Mouse (Mus musculus): ENCODE data around the gene Cacna1c.

Cacna1c gene

GRCm38 (mm10) chr6:119088381-119088780 lies 107.8 kb downstream of the Cacna1c start:
- DNase-seq = peak in 1 of 2 experiments; percentile 57

GRCm38 (mm10) chr6:119087919-119088318 lies 108.3 kb downstream of the Cacna1c start:
- DNase-seq = no peak

GRCm38 (mm10) chr6:119085789-119086188 lies 110.4 kb downstream of the Cacna1c start:
- no peak for DNase-seq

DNA sequence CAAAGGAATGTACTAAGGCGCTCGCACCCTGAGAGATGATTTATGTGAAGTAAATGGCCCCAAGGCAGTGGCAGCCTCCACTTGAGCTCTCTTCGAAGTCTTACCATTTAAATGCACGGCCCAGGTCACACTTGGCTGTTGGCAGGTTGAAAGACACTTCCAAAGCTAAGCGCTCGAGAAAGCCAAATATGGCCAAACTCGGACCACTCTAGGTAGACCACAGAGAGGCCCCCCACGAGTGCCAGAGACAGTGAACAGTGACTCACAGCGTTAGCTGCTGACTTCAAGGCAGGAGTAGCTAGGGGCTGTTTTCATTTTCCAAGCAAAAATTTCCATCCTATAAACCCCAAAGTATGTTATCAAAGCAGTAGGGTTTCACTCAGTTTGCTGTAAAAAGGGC lies 111.7 kb downstream of the Cacna1c start:
- no peak for DNase-seq

- DNase-seq = no peak
Measured at GRCm38 (mm10) chr6:119083559-119083958, 112.7 kb downstream of the Cacna1c start.

- DNase-seq = no peak
Measured at GRCm38 (mm10) chr6:119082662-119083061, 113.6 kb downstream of the Cacna1c start.

DNA sequence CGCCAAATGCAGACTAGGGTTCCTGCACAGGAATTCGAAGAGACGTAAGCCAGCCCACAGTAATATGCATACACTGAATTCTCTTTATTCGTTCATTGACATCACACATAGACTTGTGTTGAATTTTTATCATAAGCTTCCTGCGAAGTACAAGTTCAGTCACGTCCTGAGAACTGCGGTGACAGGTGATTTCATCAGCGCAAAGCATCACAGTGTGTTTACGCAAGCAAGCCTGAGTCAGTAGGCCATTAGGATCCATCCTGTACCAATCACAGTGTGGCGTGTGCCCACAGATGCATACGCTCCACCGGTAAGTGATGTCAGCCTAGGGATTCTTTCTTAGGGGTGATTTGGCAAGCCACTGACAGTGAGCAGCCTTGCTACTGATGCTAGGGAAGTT lies 114.6 kb downstream of the Cacna1c start:
- no peak for DNase-seq

GRCm38 (mm10) chr6:119079626-119080025 lies 116.6 kb downstream of the Cacna1c start:
- DNase-seq = no peak

DNA sequence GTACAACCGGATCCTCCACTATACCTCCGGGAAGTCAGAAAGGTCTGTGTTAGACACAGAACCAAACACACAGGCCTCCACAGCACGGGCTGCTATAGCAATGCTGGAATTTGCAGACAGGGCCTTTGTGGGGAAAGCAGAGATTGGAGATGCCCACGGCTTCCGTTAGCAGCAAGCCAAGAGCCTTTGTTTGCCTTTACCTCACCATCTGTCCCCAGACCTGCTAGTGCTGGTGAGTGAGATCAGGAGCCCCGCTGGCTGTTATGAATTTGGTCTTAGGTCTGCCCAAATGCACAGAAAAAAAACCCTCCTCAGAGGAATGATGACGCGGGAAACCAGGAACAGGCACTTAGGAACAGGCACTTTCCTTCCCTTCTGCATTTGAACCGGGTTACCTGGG lies 117.3 kb downstream of the Cacna1c start:
- no peak for DNase-seq

GRCm38 (mm10) chr6:119077231-119077630 lies 119.0 kb downstream of the Cacna1c start:
- no peak for DNase-seq

DNA sequence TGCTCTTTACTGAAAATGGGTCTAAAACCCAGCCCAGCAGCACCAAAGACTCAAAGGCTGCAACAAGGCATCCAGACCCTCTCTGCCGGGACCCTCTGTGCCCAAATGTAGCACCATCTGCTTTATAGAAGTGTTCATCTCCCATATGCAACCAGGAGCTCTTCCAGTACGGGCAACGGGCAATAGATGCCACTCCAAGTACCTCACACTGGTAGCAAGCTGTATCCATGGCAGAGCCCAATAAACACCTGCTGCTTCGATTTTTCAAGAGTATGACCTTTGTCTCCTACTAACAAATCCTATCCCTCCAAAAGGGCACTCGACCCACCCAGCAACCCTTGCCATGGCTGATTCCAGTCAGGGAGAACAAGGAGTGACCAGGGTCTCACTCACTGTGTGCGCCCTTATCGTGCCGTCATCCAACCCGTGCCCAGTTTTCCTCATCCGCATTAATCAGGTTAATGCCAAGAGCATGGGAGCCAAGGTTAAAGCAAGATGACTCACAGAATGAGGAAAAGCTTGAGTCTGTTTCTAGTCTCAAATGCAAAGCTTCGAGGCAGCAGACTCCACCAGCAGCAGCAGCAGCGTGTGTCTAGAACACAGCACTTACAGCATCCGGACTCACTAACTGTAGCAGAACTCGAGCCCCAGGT lies 122.7 kb downstream of the Cacna1c start:
- no peak for DNase-seq

- DNase-seq = no peak
Measured at GRCm38 (mm10) chr6:119072772-119073171, 123.4 kb downstream of the Cacna1c start.

DNA sequence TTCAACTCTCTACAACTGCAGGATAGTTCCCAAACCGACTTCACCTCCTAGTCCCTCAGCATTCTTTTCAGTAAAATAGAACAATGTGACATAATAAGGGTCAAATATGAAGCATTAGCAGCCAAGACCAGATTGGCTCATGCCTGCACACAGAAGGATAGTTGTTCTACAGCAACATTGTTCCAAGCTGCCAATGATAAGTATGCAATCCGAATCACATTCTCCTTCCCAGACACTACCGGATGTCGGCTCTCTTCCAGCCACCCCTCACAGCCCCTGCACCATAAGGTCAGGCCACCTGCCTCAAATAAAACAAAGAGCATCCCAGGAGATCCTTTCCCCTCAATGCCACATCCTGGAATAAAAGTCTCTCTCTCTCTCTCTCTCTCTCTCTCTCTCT lies 125.4 kb downstream of the Cacna1c start:
- DNase-seq = no peak

DNA sequence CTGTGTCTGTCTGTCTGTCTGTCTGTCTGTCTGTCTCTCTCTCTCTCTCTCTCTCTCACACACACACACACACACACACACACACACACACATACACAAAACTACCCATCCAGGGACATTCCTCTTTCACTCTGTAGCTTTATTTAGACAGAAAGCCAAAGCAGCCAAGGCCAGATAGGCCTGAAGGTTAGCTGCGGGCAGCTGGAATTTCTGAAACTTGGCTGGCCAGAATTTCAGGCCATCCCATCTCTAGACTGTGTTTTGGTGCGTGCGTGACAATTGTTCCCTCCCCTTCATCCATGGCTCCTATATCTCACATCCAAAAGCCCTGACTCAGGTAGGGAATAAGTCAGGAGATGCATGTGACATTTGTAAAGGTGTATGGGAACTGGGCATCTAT lies 125.9 kb downstream of the Cacna1c start:
- no peak for DNase-seq

- no peak for DNase-seq
Measured at GRCm38 (mm10) chr6:119069145-119069544, 127.1 kb downstream of the Cacna1c start.

GRCm38 (mm10) chr6:119068650-119069049 lies 127.6 kb downstream of the Cacna1c start:
- DNase-seq = no peak

- DNase-seq = no peak
Measured at GRCm38 (mm10) chr6:119064961-119065360, 131.3 kb downstream of the Cacna1c start.

GRCm38 (mm10) chr6:119064430-119064829 lies 131.8 kb downstream of the Cacna1c start:
- no peak for DNase-seq

DNA sequence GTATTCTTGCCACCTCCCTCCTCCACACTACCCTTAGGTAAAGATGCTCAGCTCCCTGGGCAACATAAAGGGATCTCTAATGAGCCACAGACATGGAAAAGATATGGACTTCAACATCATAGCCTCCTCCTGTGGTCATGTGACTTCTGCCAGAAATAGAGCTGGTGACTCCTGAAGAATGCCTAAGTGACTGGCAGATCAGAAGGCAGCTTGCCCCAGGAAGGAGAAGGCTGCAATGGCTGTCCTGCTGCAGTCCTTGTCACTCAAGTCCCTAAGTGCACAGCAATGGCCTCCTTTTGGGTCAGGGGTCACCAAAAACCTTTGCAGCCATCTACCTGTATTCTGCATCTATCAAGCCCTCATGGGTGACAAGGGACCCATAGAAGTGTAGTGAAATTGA lies 133.5 kb downstream of the Cacna1c start:
- no peak for DNase-seq

DNA sequence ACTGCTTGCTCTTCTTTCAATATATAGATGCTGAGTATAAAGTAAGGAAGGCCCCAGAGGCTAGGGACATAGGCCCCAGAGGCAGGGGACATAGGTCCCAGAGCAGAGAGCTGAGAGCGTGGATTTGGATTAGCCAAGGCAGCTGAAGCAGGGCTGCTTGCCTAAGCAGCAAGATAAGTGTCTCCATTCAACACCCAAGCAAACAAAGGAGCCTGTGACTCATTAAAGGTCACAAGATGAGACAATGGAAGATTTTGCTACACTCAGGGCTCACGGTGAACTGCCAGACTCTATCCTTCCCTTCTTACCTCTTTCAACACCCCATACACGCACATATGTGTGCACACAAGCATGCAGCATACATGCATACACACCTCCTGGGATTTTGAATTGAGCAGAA lies 137.3 kb downstream of the Cacna1c start:
- DNase-seq = no peak

GRCm38 (mm10) chr6:119058461-119058860 lies 137.8 kb downstream of the Cacna1c start:
- DNase-seq = no peak

- peak; percentile 68 to 85 for DNase-seq
Measured at GRCm38 (mm10) chr6:119057076-119057479, 139.1 kb downstream of the Cacna1c start.

DNA sequence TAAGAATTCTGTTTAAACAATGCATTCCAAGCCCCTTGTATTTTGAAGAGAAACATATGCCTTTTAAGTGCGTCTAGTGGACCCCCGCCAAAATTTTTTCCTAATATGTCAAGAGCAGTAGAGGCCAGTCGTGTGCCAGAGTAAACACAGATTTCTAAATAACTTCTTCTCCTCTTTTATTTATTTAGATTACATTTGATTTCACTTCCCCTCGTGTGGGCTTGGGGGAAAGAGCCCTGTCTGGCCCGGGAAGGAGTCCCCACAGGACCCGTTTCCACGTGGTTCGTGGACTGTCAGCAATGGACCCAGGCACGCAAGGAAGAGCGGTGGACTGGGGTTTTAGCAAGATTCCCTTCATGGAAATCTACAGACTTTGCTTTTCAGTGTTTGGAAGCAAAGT lies 143.4 kb downstream of the Cacna1c start:
- DNase-seq = peak; percentile 70 to 76

DNA sequence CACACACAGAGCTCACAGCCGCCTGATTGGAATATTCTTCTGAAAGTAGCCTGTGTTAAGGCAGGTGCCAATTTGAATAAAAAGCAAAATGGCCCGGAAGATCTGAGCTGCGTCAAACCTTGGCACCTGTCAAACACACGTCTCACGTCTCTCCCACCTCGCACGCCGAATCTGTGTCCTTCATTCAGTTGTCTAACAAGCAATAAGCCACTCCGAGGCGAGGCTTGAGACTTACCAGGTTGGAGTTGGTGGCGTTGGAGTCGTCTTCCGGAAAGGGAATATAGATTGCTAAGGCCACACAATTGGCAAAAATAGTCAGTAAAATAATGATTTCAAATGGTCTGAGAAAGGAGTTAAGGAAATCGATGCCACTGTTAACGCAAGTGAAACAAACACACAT lies 143.9 kb downstream of the Cacna1c start:
- DNase-seq = peak; percentile 38 to 57

DNA sequence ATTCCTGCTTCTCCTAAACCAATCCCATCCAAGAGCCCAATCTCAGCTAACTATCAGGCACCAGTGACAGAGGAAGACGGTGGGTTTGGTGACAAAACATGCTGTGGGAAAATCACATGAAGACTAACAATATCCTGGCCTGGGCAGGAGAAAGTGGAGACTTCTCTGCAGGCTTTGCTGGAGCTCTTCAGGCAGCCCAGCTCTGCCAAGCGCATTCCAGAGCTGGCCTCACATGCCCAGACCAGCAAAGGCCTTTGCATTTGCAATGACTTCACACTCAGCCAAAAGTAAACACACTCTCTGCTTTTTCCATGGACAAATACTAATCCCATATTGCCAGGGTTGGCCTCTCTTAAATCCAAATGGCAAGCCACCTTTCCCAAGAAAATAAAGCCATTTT lies 144.5 kb downstream of the Cacna1c start:
- DNase-seq = peak; percentile 60 to 88

All from lung, postnatal 4 days (tissue).